Mouse (Mus musculus) liver, adult 2 months (tissue): ENCODE data around the gene Avl9. TPM values are rescaled to one million over a fixed set of nuclear protein-coding genes. Genes with fewer than 3 reads are reported as not detected.
A peak's percentile ranks its signal among the peaks of the same experiment; 100 is the strongest.

Experiments
- DNase-seq: peaks from one replicate; pipeline ENCODE4 v3.0.0-alpha.2; 2011; ENCODE audit warnings: low read depth, low spot score; ENCODE audit errors: extremely low read depth
- H3K27ac ChIP-seq: fragments of 200-500 bp; replicated peaks from 2 replicates; pipeline ENCODE4 v1.5.1; 2012; ENCODE audit warnings: low read depth, mild to moderate bottlenecking, control low read depth, inconsistent platforms, low read length; ENCODE audit not compliant: insufficient read depth
- H3K27me3 ChIP-seq: fragments of 200-500 bp; 2 replicates; pipeline ENCODE4 v1.6.1; 2012; ENCODE audit warnings: mild to moderate bottlenecking, moderate library complexity, low read length, inconsistent platforms; ENCODE audit not compliant: control insufficient read depth, insufficient read depth
- H3K36me3 ChIP-seq: fragments of 200-500 bp; 2 replicates; pipeline ENCODE4 v1.6.1; 2012; ENCODE audit warnings: low read length, inconsistent platforms; ENCODE audit not compliant: control insufficient read depth, insufficient read depth
- H3K4me1 ChIP-seq: fragments of 200-500 bp; 2 replicates; pipeline ENCODE4 v1.6.1; 2011; ENCODE audit warnings: low read length; ENCODE audit not compliant: control insufficient read depth, insufficient read depth
- H3K4me3 ChIP-seq: fragments of 200-500 bp; 2 replicates; pipeline ENCODE4 v1.5.1; 2011; ENCODE audit warnings: low read depth, mild to moderate bottlenecking, control low read depth, low read length, moderate library complexity; ENCODE audit not compliant: insufficient read depth
- H3K79me2 ChIP-seq: fragments of 200-500 bp; 2 replicates; pipeline ENCODE4 v1.6.1; 2012; ENCODE audit warnings: inconsistent platforms, mild to moderate bottlenecking, low read length, moderate library complexity; ENCODE audit not compliant: control insufficient read depth, insufficient read depth
- H3K9ac ChIP-seq: fragments of 200-500 bp; 2 replicates; pipeline ENCODE4 v1.6.1; 2012; ENCODE audit warnings: low read depth, mild to moderate bottlenecking, control low read depth, inconsistent platforms, low read length
- CTCF ChIP-seq: fragments of 200-500 bp; IDR thresholded peaks from 2 replicates; pipeline ENCODE4 v1.5.1; 2011; ENCODE audit warnings: low read depth, low read length, control low read depth
- POLR2A ChIP-seq: fragments of 200-500 bp; IDR thresholded peaks from 2 replicates; pipeline ENCODE4 v1.6.1; 2011; ENCODE audit warnings: low read length, control low read depth; ENCODE audit not compliant: insufficient read depth; ENCODE audit errors: extremely low read depth
- WGBS: fragments of 180-500 bp; shearing (Covaris S2); methylation state at CpG from one replicate; pipeline ENCODE4 v1.1.7; 2018; 5-methylcytosine and 5-hydroxymethylcytosine counted together
- polyA plus RNA-seq: library from polyadenylated mRNA; depleted of rRNA; stranded (reverse); fragments of >200 nt; gene quantifications from 2 replicates; pipeline ENCODE4 v1.2.3, GENCODE M21; 2012; rRNA removed
- total RNA-seq: library from RNA; depleted of rRNA; stranded (reverse); fragments of >200 nt; gene quantifications from 2 replicates; pipeline ENCODE4 v1.2.3, GENCODE M21; 2014; rRNA removed

The Avl9 gene
- total and polyA plus RNA-seq, 2 experiments = 2.6 to 21.6 TPM

GRCm38 (mm10) chr6:56808656-56809055 lies 94.0 kb downstream of the Avl9 start:
- no peaks in the 10 kb centered on the region for H3K36me3 ChIP-seq
- 15% methylated on average over 3 of the region's 3 CpGs for WGBS
- H3K27me3 ChIP-seq = no peaks in the 10 kb centered on the region
- H3K4me1 ChIP-seq = no peaks in the 10 kb centered on the region
- DNase-seq = peak; percentile 55
- TF ChIP-seq POLR2A (no peak), CTCF (peak; percentile 55)
- H3K79me2 ChIP-seq = no peaks in the 10 kb centered on the region
- H3K4me3 ChIP-seq = no peak overlapping the region
- H3K9ac ChIP-seq = no peak overlapping the region
- no peak overlapping the region for H3K27ac ChIP-seq

Other genes starting within 250 kb of the Avl9 start
- 0.37 and 0.54 TPM in 2 replicates for gene Pde1c, start 145.8 kb upstream of the Avl9 start, total RNA-seq
- gene Pde1c, start 145.8 kb upstream of the Avl9 start, polyA plus RNA-seq = 0.09 TPM in 1 of 2 replicates, not detected in the other
- gene Lsm5, start 10.2 kb upstream of the Avl9 start, total RNA-seq = 10.3 and 10.8 TPM in 2 replicates
- 1.5 and 4.2 TPM in 2 replicates for gene Lsm5, start 10.2 kb upstream of the Avl9 start, polyA plus RNA-seq
- 16.1 and 20.8 TPM in 2 replicates for gene Kbtbd2, start 82.9 kb downstream of the Avl9 start, total RNA-seq
- gene Kbtbd2, start 82.9 kb downstream of the Avl9 start, polyA plus RNA-seq = 4.4 and 5.0 TPM in 2 replicates
- 32.2 and 35.7 TPM in 2 replicates for gene Fkbp9, start 117.2 kb downstream of the Avl9 start, total RNA-seq
- 12.4 and 12.6 TPM in 2 replicates for gene Fkbp9, start 117.2 kb downstream of the Avl9 start, polyA plus RNA-seq
- gene Nt5c3, start 209.0 kb downstream of the Avl9 start, total RNA-seq = 40.3 and 42.9 TPM in 2 replicates
- gene Nt5c3, start 209.0 kb downstream of the Avl9 start, polyA plus RNA-seq = 6.2 and 12.6 TPM in 2 replicates
- 0.65 and 0.81 TPM in 2 replicates for gene Vmn1r4, start 209.1 kb downstream of the Avl9 start, total RNA-seq
- 0.06 TPM in 1 of 2 replicates, not detected in the other for gene Vmn1r4, start 209.1 kb downstream of the Avl9 start, polyA plus RNA-seq